Mouse (Mus musculus) heart, postnatal 0 days (tissue): ENCODE results near the gene Uvrag. TPM values are rescaled to one million over a fixed set of nuclear protein-coding genes. Genes with fewer than 3 reads are reported as not detected.

Source experiments
- ATAC-seq: fragments of 200-750 bp; cut with Nextera tagmentation; 2 replicates; pipeline ENCODE4 v1.8.0; 2017; ENCODE audit warnings: low read depth, moderate number of reproducible peaks, moderate library complexity; ENCODE audit not compliant: insufficient read depth
- DNase-seq: peaks from one replicate; pipeline ENCODE4 v3.0.0-alpha.2; 2016; ENCODE audit warnings: low spot score
- H3K27ac ChIP-seq: fragments of 300-500 bp; sonication (generic); 2 replicates; pipeline ENCODE4 v1.5.1; 2014; ENCODE audit warnings: low read depth, mild to moderate bottlenecking
- H3K27me3 ChIP-seq: fragments of 300-500 bp; sonication (generic); 2 replicates; pipeline ENCODE4 v1.6.1; 2014; ENCODE audit warnings: low read length, mixed read lengths; ENCODE audit not compliant: control insufficient read depth, insufficient read depth
- H3K36me3 ChIP-seq: fragments of 300-500 bp; sonication (generic); replicated peaks from 2 replicates; pipeline ENCODE4 v1.6.1; 2014; ENCODE audit warnings: low read length, mixed read lengths; ENCODE audit not compliant: control insufficient read depth, insufficient read depth
- H3K4me1 ChIP-seq: fragments of 300-500 bp; sonication (generic); 2 replicates; pipeline ENCODE4 v1.6.1; 2014; ENCODE audit warnings: antibody characterized with exemption; ENCODE audit not compliant: control insufficient read depth, insufficient read depth
- H3K4me2 ChIP-seq: fragments of 300-500 bp; sonication (generic); 2 replicates; pipeline ENCODE4 v1.6.1; 2014; ENCODE audit warnings: low read depth, mild to moderate bottlenecking, low read length, moderate library complexity
- H3K4me3 ChIP-seq: fragments of 300-500 bp; sonication (generic); 2 replicates; pipeline ENCODE4 v1.5.1; 2014; ENCODE audit warnings: low read depth, low read length
- H3K9ac ChIP-seq: fragments of 300-500 bp; sonication (generic); replicated peaks from 2 replicates; pipeline ENCODE4 v1.6.1; 2014; ENCODE audit warnings: low read depth, low read length, mixed read lengths
- H3K9me3 ChIP-seq: fragments of 300-500 bp; sonication (generic); replicated peaks from 2 replicates; pipeline ENCODE4 v1.6.1; 2016; ENCODE audit warnings: low read length; ENCODE audit not compliant: control insufficient read depth
- CTCF ChIP-seq: IDR thresholded peaks from 2 replicates; pipeline ENCODE4 v1.5.1; 2016; ENCODE audit warnings: antibody characterized with exemption, control low read depth, low read depth
- EP300 ChIP-seq: IDR thresholded peaks from 2 replicates; pipeline ENCODE4 v1.6.1; 2016; ENCODE audit warnings: antibody characterized with exemption, low read depth
- WGBS: fragments of 180-500 bp; shearing (Covaris S2); extraction: QIAGEN DNeasy Blood & Tissue Kit; methylation state at CpG from one replicate; pipeline ENCODE4 v1.1.7; 2014; 5-methylcytosine and 5-hydroxymethylcytosine counted together
- polyA plus RNA-seq: library from polyadenylated mRNA; unstranded; fragments of >200 nt; fragmentation: Nextera tagmentation; extraction: Ambion mirVana; gene quantifications from 2 replicates; pipeline ENCODE4 v1.2.1, GENCODE M21; 2015
- total RNA-seq: library from RNA; depleted of rRNA; stranded (reverse); fragments of >200 nt; gene quantifications from 2 replicates; pipeline ENCODE4 v1.2.3, GENCODE M21; 2014; ENCODE audit warnings: low replicate concordance

Gene Uvrag
- total and polyA plus RNA-seq, 2 experiments from 2014 or later = 11.8 to 38.1 TPM

GRCm38 (mm10) chr7:98928336-98929025 lies 212.5 kb downstream of the Uvrag start:
- Histone ChIP-seq H3K4me2 (no peak overlapping the region), H3K4me3 (no peak overlapping the region), H3K9ac (no peak overlapping the region), H3K4me1 (peaks cover 3% of the 10 kb centered on the region; the same call in 1 of the 2 replicates), H3K36me3 (no peaks in the 10 kb centered on the region), H3K9me3 (no peaks in the 10 kb centered on the region), H3K27ac (peak overlapping the region; percentile 46), H3K27me3 (no peaks in the 10 kb centered on the region)
- TF ChIP-seq CTCF (no peak), EP300 (no peak)
- whole genome bisulfite sequencing = 57% methylated on average over 7 of the region's 7 CpGs
- DNase-seq (no peak), ATAC-seq (no peak)

- no peak overlapping the region for H3K9ac ChIP-seq
- TF ChIP-seq EP300 (no peak), CTCF (no peak)
- H3K27me3 ChIP-seq = no peaks in the 10 kb centered on the region
- no peaks in the 10 kb centered on the region for H3K4me1 ChIP-seq
- H3K4me3 ChIP-seq = no peak overlapping the region
- H3K36me3 ChIP-seq = no peaks in the 10 kb centered on the region
- no peak for ATAC-seq
- no peak overlapping the region for H3K27ac ChIP-seq
- 85% methylated on average over 10 of the region's 10 CpGs for WGBS
- H3K9me3 ChIP-seq = no peaks in the 10 kb centered on the region
- no peak for DNase-seq
- H3K4me2 ChIP-seq = no peak overlapping the region
Observed at GRCm38 (mm10) chr7:98926906-98927528, 213.9 kb downstream of the Uvrag start.

- no peaks in the 10 kb centered on the region for H3K4me1 ChIP-seq
- no peak overlapping the region for H3K9ac ChIP-seq
- DNase-seq (no peak), ATAC-seq (no peak)
- no peaks in the 10 kb centered on the region for H3K36me3 ChIP-seq
- H3K4me2 ChIP-seq = no peak overlapping the region
- no peak overlapping the region for H3K4me3 ChIP-seq
- 69% methylated on average over 18 of the region's 18 CpGs for WGBS
- H3K27me3 ChIP-seq = no peaks in the 10 kb centered on the region
- no peak for TF ChIP-seq CTCF
- no peak for TF ChIP-seq EP300
- H3K9me3 ChIP-seq = no peaks in the 10 kb centered on the region
- no peak overlapping the region for H3K27ac ChIP-seq
Observed at GRCm38 (mm10) chr7:98924380-98924869, 216.5 kb downstream of the Uvrag start.

GRCm38 (mm10) chr7:98922984-98923383 lies 218.0 kb downstream of the Uvrag start:
- ATAC-seq (no peak), DNase-seq (no peak)
- 86% methylated on average over 5 of the region's 5 CpGs for WGBS
- no peaks in the 10 kb centered on the region for H3K27me3 ChIP-seq
- H3K4me1 ChIP-seq = no peaks in the 10 kb centered on the region
- H3K27ac ChIP-seq = no peak overlapping the region
- no peak overlapping the region for H3K4me3 ChIP-seq
- H3K9me3 ChIP-seq = no peaks in the 10 kb centered on the region
- H3K4me2 ChIP-seq = no peak overlapping the region
- no peak overlapping the region for H3K9ac ChIP-seq
- no peaks in the 10 kb centered on the region for H3K36me3 ChIP-seq
- no peak for TF ChIP-seq EP300
- no peak for TF ChIP-seq CTCF

- ATAC-seq (no peak), DNase-seq (no peak)
- Histone ChIP-seq H3K27me3 (no peaks in the 10 kb centered on the region), H3K27ac (no peak overlapping the region), H3K4me3 (no peak overlapping the region), H3K4me1 (0 out of 2 replicates have a peak, but pooled peaks cover 5% of the 10 kb centered on the region), H3K4me2 (no peak overlapping the region), H3K36me3 (no peaks in the 10 kb centered on the region), H3K9me3 (no peaks in the 10 kb centered on the region), H3K9ac (no peak overlapping the region)
- TF ChIP-seq EP300 = no peak
- no peak for TF ChIP-seq CTCF
- WGBS = 64% methylated on average over 5 of the region's 5 CpGs
Observed at GRCm38 (mm10) chr7:98917407-98917806, 223.5 kb downstream of the Uvrag start.
